Mouse (Mus musculus) layer of hippocampus, postnatal 10 days (tissue): Measurements from ENCODE around the gene Pik3ca. TPM values are rescaled to one million over a fixed set of nuclear protein-coding genes. Genes with fewer than 3 reads are reported as not detected.
"Not testable (repeated sequence)": the region's sequence is repeated elsewhere in the genome, so short reads cannot be mapped to it uniquely, and the experiment has no call there.

ENCODE experiments used
- DNase-seq, 2 experiments: peaks; one replicate each; pipeline ENCODE4 v3.0.0; 2021; ENCODE audit warnings: low spot score in 2 of 2
- total RNA-seq, 2 experiments: library from RNA; stranded (reverse); gene quantifications; 2 replicates each; pipeline ENCODE4 v1.2.3; 2021

Pik3ca gene
- total RNA-seq, 2 experiments from 2014 or later, result 42.0 to 46.3 TPM

DNA sequence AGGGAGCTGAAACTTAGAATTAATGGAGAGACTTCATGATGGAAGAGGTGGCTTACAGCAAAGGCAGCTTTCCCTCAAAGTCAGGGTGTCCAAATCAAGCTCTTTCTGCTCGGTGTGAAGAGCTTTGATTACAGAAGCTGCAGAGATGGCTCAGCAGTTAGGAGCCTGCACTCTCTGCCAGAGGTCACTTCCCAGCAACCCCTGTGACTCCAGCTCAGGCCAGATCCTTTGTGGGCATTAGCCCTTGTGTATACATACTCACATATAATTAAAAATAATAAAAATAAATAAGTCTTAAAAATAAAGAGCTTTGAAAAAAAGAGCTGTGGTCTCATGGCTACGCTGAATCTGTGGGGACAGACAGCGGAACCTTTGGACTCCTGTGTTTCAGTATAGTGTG is 4.1 kb downstream of the Pik3ca start:
- DNase-seq, result no peak

DNA sequence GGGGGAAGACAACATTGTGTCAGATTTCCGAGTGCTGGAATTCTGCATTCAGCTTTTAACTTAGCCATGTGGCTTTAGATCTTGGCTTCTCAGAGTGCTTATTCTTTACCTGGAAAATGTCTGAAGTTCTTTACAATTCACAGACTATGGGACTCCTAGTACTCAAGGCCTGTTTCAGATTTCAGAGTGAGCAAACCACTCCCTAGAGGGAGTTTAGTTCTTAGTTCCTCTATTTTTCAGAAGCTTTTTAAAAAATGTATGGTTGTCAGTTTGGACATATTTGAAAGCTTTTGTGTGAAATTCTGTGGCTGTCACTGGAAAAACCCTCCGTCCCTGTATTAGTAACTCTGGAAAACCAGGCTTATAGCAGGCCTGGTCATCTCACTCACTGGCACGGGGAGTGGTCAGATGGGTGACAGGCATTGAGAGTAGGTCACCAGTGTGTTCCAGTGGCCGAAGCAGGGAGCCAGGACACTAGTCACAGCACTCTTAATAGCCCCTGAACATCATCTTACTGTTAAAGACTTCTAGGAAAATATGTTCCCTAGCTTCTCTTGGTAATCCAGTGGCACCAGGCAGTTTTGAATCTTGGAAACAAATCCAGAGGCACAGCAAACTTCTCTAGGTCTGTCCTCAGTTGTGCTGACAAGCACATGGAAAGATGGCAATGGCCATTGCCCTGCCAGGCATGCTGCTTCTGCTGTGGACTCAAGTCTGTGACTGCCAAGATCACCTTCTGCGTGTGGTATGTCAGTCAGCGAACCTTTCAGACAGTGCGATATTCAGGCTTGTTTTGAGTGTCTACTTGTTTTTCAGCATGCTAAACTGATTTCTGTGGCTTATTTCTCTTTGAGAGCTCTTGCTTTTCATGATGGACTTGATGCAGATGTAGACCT is 5.8 kb downstream of the Pik3ca start:
- no peak for DNase-seq

DNA sequence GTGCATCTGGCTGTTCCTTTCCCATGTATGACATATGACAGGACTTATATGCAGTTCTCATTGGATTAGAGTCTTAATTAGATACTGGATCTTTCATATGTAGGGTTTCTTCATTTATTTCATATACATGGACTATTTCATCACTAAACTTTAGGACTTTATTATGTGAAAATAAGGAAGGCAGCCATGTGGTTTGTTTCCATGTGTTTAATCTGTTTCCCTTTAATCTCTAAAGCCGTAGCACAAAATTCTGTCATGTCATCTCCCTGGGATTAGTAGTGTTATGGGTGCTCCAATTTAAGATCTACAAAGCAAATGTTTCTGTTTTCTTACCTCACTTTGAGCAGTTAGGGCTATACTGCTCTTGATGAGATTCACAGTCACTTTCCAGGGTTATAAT is 8.2 kb downstream of the Pik3ca start:
- no peak for DNase-seq

DNA sequence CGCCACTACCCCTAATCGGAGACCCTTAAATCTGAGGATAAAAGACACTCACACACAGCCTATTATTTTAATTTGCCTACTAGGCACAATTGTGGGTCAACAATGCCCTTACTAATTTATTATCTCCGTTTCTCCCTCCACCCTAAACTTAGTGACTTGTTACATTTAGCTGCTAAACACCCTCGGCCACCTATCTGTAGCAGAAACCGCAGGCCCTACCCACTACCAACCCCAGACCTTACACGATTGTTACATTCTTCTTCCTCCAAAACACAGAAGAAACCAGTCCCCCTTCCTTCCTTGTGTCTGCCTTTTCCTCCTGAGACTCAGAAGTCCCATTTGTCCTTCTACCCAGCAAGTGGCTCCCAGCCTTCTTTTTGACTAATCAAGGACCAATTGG is 9.3 kb downstream of the Pik3ca start:
- DNase-seq, result no peak

DNA sequence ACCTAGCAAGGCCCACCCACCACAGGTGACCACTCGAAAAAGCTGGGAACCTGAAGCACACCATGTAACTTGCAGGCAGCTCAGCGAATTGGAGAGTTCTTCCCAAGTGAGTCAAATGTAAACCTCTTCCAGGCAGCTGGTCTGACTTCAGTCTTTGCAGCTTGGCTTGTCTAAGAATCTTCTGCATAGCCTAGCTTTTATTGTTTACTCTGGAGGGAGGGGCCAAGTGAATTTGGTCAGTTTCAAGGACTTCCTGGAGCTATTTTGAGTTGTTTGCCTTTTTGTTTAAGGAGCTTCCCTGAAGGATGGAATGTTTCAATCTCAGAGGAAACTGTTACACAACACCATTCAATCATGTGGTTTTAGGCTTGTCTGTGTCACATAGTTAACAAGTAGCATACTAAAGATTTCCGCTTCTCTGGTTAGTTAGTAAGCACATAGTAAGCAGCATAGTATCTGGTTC is 11.4 kb downstream of the Pik3ca start:
- DNase-seq, result no peak

DNA sequence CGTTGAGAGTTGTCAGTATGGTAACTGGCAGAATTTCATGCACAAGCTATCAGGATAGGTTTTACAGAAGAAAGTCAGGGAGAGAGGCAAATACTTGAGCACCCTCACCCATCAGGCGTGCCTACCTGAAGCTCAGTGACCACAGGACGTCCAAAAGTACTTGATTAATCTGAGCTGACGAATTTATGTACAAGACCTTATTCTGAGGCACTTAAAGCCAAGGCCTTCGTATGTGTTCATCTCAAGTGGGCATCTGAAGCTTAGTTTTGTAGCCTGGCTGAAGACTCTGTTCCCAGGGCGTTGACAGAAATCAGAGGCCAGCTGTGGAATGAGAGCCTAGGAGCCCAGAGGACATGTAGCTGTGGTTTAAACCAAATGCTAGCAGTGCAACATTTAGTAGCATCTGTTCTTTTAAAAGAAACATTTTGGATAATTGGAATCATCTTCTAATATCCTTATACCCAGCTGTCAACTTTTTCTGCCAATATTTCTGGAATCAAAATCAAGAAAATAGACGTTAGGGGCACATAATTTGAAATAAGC is 15.1 kb downstream of the Pik3ca start:
- no peak for DNase-seq

DNA sequence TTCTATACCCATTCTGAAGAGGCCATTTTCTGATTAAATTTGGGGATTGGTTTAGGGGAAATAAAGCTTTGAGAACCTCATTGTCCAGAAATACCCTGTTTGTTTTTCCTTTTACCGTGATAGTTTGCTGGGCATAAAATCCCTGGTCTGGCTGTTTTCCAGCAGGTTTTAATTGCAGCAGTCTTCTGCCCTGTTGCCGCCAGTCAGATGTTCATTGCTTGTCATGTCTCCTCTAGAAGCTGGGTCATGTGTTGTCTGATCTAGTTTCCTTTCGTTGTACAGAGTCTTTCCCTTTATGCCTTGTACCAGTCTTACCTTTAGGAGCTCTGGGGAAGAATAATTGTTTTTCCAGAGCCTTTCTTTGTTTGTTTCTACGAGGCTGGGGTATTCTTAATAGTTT is 16.9 kb downstream of the Pik3ca start:
- no peak for DNase-seq

DNA sequence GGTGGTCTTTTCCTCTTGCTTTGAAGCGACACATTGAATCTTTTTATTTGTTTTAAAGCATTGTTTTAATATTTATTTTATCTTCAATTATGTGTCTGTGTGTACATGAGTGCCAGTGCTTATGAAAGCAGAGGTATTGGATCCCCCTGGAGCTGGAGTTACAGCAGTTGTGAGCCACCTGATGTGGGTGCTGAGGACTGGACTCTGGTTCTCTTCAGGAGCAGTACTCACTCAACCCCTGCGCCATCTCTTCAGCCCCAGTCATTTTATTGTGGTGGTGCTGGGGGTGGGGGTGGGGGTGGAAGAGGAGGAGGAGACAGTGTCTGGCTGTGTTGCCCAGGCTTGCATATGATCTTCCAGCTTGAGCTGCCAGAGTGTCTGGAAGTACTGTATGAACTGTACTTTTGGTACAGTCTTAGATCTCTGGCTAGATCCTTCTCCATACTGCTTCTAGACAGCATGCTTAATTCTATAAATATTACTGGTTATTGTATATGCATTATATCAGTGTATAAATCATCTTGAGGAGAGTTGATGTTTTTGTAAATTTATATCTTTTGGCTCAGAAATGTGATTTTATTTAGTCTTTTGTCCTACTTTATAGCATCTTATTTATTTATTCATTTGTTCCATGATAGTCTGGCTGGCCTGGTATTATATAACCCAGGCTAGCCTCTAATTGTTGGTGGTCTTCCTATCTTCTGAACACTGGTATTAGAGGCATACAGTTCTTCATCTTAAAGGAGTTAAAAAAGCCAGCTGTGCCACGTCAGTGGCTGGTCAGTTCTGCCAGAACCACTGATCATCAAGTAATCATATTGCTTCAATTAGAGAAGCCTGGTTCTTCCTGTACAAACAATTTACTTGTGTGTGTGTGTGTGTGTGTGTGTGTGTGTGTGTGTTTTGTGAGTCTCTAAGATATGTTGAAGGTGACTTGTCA is 18.2 kb downstream of the Pik3ca start:
- DNase-seq, result no peak

DNA sequence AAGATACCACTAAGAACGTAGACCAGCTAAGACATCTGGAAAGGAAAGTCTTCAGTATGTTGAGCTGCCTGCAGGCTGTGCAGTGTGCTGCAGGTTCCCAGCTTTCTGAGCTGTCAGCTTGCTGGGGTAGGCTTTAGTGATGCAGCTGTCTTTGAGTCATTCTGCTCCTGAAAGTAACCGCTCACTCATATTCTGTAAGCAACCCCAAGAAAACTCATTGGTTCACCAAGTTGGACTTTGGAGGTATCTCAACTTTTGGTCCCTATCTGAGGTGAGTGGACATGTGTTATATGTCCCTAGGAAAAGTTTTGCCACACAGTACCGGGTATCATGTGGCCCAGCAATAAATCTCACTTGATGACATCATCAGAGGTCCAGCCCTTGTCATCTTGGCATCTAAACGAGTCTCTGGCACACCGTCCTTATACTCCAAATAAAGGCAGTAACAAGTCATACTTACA is 20.3 kb downstream of the Pik3ca start:
- no peak for DNase-seq

DNA sequence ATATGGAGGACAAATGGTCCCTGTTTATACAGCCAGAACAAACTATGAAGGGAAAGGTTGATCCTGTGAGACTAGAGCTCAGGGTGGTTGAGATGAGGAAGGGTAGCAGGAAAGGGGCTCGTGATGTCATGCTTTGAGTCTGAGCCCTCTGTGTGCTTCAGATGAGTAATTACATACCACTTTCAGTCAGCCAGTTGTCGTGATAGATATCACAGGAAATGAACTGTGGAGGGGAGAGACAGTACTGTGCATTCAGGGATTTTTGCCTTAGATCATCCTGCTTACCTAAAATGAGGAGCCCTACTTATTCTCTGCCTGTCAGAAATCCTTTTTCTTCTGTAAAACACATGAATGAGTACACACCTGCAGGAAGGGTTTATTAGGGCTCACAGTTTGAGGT is 22.4 kb downstream of the Pik3ca start:
- DNase-seq, result no peak

DNA sequence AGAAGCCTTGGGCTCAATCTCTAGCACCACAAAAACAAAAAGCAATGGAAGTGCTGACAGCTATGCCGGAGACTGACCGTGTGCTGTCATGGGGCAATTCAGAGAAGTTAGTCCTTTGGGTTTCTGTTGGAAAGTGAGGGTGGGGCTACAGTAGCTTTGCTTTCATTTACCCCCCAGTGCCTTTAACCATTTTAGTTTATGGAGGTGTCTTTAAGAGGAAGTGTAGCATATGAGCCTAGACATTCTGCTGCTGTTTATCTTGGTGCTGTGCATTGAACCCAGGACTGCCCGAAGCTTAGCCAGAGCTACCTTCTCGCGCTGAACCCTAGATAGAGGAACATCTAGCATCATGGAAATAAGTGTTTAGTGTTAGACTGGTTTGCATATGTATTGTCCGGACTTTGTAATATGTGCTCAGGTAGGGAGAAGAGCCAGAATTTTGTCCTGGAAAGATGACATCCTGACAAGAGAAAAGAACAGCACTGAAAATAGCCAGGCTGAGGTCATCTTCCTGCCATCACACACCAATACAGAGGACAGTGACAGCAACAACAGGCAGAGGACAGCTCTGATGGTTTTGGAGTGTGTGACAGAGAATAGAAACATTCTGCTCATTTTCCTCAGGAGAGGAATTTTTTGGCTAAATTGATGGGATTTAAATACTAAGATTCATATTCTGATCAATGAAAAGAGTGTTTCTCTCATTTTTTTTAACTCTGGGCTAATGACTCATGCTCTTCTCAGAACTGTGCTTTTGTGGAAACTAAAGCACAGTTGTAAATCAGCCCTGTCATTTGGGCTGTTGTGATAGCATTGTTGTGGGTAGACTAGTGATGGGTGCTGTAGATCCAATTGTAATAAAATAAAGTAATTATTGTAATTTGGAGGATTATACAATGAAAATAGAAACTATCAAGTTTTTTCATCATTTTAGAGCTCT is 23.9 kb downstream of the Pik3ca start:
- no peak for DNase-seq

DNA sequence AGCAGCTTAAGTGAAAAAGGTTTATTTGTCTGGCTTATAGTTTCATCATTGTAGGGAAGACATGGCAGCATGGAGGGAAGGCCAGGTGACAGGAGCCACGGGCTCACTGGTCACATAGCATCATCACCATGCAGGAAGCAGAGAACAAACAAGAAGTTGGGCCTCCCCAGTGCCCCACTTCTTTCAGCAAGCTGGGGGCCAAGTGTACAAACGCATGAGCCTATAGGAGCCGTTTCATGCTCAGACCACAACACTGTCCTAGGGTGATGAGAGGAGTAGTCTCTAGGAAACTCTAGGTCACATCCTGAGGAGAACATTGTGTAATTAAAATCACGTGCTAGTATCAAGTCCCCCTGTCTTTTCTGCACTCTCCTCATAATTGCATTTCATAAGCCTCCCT is 30.2 kb downstream of the Pik3ca start:
- no peak for DNase-seq

DNA sequence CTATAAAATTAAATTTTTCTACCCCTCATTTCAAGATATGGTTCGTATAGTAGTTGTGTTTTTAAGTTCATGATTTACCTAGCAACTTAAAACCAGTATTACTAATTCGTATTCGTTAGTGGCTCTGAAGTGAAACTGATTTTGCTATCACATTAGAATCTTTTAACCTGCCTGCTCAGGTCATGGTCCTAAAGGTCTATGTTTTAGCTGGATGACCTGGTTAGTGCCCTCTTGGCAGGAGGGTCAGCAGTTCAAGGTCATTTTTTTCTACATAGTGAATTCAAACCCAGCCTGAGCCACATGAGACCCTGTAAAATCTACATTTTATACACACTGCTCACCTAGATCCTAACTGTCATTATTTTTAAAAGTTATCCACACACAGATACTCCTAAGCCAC is 30.9 kb downstream of the Pik3ca start:
- no peak for DNase-seq

DNA sequence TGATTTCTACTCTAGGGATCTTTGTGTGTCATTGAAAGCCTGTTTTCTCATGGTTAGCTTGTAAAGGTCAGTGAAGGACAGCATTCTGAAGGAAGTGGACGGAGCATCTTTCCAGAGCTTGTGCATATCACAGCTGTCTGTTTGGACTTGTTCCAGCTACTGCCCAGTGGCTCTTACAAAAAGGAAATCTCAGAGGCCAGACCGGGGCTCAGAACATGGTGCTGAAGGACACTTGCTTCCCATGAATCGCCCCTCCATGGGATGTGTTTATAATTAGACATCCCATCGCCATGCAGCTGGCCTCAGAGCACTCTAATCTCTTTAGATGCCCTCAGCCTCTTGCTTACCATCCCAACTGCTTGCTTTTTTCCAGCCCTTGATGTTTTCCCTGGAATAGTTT is 31.4 kb downstream of the Pik3ca start:
- no peak for DNase-seq

DNA sequence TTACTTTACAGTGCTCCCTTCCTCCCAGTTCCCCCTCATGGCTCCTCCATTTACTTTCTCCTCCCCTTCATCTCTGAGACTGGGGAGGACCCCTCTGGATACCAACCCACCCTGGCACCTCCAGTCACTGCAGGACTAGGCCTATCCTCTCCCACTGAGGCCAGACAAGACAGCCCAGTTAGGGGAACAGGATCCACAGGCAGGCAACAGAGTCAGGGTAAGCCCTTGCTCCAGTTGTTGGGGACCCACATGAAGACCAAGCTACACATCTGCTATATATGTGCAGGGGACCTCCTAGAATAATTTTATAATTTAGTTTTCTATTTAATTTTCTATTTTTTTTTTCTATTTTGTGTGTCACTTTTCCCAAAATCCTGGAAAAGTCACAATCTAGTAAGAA is 31.9 kb downstream of the Pik3ca start:
- DNase-seq, result not testable (repeated sequence)

DNA sequence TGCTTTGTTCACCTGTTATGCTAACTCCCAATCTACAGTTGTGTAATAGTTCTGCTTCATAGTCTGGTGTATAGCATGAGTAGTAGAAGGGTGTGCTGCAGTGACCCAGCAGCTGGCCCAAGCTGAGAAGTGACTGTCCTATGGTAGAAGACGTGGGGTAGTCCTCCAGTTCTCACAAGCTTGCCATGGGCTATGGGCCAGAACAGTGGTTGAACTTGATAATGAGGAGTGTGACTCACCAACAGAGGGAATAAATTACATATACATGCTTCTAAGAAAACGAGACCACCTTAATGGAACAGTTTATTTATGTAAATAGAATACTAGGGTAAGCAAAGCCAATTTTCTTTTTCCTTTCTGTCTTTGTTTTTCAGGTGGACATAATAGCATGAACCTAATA is 32.9 kb downstream of the Pik3ca start:
- DNase-seq, result no peak

DNA sequence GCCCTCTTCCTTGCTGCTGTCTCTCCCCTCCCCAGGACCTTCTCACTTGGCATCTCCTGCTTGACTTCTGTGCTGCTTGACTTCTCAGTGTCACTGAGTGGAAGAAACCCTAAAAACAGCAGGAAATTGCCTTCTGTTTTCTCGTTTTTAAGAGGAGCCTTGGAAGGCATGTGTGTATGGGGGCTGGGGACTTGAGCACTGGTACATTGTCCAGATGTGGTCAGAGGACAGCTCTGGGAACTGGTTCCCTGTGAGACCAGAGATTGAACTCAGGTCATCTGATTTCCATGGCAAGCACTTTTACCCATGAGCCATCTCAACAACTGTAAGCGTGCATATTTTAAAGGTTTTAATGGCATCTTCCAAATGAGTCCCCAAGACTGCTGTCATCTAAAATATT is 36.5 kb downstream of the Pik3ca start:
- DNase-seq, result no peak

DNA sequence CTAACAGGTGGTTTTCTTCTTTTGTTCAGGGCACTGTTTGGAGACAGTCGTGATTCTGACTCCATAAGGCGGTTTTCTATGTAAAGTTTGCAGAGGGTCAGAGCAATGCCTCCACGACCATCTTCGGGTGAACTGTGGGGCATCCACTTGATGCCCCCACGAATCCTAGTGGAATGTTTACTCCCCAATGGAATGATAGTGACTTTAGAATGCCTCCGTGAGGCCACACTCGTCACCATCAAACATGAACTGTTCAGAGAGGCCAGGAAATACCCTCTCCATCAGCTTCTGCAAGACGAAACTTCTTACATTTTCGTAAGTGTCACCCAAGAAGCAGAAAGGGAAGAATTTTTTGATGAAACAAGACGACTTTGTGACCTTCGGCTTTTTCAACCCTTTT is 38.6 kb downstream of the Pik3ca start:
- DNase-seq, result no peak

DNA sequence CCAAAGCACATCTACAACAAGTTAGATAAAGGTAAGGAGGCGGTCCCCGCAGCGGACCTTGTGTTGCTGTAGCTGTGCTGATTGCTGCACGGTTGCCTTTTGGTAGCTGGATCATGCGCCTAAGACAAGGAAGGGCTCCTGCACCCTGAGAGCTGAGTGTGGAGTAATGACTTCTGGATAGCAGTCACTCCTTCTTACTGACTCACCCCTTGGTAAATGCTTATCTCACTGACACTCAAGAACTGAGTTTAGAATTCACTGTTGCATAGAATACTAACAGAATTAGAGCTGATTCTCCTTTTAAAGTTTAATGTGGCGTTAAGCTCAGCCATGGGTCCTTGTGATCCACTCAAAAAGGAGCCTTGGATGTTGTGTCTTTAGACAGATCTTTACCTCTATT is 39.8 kb downstream of the Pik3ca start:
- no peak for DNase-seq

DNA sequence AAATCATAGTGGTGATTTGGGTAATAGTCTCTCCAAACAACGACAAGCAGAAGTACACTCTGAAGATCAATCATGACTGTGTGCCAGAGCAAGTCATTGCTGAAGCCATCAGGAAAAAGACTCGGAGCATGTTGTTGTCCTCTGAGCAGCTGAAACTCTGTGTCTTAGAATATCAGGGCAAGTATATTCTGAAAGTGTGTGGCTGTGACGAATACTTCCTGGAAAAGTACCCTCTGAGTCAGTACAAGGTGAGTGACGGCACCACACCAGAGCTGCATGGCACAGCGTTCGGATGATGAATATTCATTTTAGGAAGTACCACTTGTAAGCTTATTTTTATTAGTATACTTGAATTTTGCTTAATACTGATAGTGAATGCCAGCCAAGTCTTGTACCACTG is 40.3 kb downstream of the Pik3ca start:
- no peak for DNase-seq

DNA sequence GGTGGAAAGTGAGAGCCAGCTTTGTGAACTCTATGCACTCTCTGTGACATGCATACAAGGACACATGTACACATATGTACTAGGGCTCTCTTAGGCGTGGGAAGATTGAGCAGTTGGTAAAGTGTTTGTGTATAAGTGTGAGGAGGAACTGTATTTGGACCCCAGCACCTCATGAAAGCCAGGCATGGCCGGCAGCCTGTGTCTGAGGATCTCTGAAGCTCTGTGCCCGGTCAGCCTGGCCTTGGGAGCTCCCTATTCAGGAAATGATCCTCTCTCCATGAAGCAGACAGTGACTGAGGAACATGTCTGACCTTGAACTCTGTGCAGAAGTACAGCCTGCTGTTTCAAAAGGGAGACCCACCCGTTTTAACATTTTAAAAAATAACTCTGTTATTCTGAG is 41.2 kb downstream of the Pik3ca start:
- DNase-seq, result no peak
